Mouse (Mus musculus) midbrain, embryonic 12.5 days (tissue): ENCODE data around the gene Rbfox1. TPM values are rescaled to one million over a fixed set of nuclear protein-coding genes. Genes with fewer than 3 reads are reported as not detected.

Experiments used
- ATAC-seq: fragments of 200-750 bp; cut with Nextera tagmentation; 2 replicates; pipeline ENCODE4 v1.8.0; 2017; ENCODE audit warnings: low read depth, moderate TSS enrichment, moderate library complexity; ENCODE audit not compliant: low FRiP score
- H3K27ac ChIP-seq: fragments of 300-500 bp; sonication (generic); replicated peaks from 2 replicates; pipeline ENCODE4 v1.5.1; 2016; ENCODE audit warnings: mild to moderate bottlenecking
- H3K27me3 ChIP-seq: fragments of 300-500 bp; sonication (generic); 2 replicates; pipeline ENCODE4 v1.6.1; 2016; ENCODE audit warnings: mild to moderate bottlenecking
- H3K36me3 ChIP-seq: fragments of 300-500 bp; sonication (generic); 2 replicates; pipeline ENCODE4 v1.6.1; 2016
- H3K4me1 ChIP-seq: fragments of 300-500 bp; sonication (generic); 2 replicates; pipeline ENCODE4 v1.6.1; 2016
- H3K4me2 ChIP-seq: fragments of 300-500 bp; sonication (generic); replicated peaks from 2 replicates; pipeline ENCODE4 v1.6.1; 2016; ENCODE audit warnings: mild to moderate bottlenecking, moderate library complexity
- H3K4me3 ChIP-seq: fragments of 300-500 bp; sonication (generic); 2 replicates; pipeline ENCODE4 v1.5.1; 2016; ENCODE audit warnings: mild to moderate bottlenecking
- H3K9ac ChIP-seq: fragments of 300-500 bp; sonication (generic); replicated peaks from 2 replicates; pipeline ENCODE4 v1.6.1; 2016; ENCODE audit warnings: mild to moderate bottlenecking, moderate library complexity
- H3K9me3 ChIP-seq: fragments of 300-500 bp; sonication (generic); 2 replicates; pipeline ENCODE4 v1.6.1; 2016; ENCODE audit warnings: mild to moderate bottlenecking
- WGBS: fragments of 180-500 bp; shearing (Covaris S2); methylation state at CpG from one replicate; pipeline ENCODE4 v1.1.7; 2016; 5-methylcytosine and 5-hydroxymethylcytosine counted together
- polyA plus RNA-seq: library from polyadenylated mRNA; unstranded; fragments of >200 nt; fragmentation: Nextera tagmentation; extraction: Ambion mirVana; gene quantifications from 2 replicates; pipeline ENCODE4 v1.2.1, GENCODE M21; 2016

Gene Rbfox1
- polyA plus RNA-seq, 1 experiment from 2014 or later, result 32.9 TPM

- peaks cover 3% of the 10 kb centered on the region; the same call in 1 of the 2 replicates for H3K4me1 ChIP-seq
- H3K4me2 ChIP-seq, result no peak overlapping the region
- H3K4me3 ChIP-seq, result no peak overlapping the region
- H3K27ac ChIP-seq, result no peak overlapping the region
- ATAC-seq, result no peak
- WGBS, result 66% methylated on average over 5 of the region's 5 CpGs
- H3K27me3 ChIP-seq, result no peaks in the 10 kb centered on the region
- no peaks in the 10 kb centered on the region for H3K36me3 ChIP-seq
- H3K9me3 ChIP-seq, result no peaks in the 10 kb centered on the region
- H3K9ac ChIP-seq, result no peak overlapping the region
Measured at GRCm38 (mm10) chr16:6835051-6835450, 949.9 kb downstream of the Rbfox1 start.

- Histone ChIP-seq H3K36me3 (no peaks in the 10 kb centered on the region), H3K4me1 (peaks cover 17% of the 10 kb centered on the region; the same call in 1 of the 2 replicates), H3K9ac (no peak overlapping the region), H3K4me2 (no peak overlapping the region), H3K9me3 (no peaks in the 10 kb centered on the region), H3K4me3 (no peak overlapping the region), H3K27ac (no peak overlapping the region), H3K27me3 (no peaks in the 10 kb centered on the region)
- ATAC-seq, result peak; percentile 79; the same call in 1 of the 2 replicates
- WGBS, result 37% methylated on average over 15 of the region's 15 CpGs
Measured at GRCm38 (mm10) chr16:6839299-6839995, 954.3 kb downstream of the Rbfox1 start.

DNA sequence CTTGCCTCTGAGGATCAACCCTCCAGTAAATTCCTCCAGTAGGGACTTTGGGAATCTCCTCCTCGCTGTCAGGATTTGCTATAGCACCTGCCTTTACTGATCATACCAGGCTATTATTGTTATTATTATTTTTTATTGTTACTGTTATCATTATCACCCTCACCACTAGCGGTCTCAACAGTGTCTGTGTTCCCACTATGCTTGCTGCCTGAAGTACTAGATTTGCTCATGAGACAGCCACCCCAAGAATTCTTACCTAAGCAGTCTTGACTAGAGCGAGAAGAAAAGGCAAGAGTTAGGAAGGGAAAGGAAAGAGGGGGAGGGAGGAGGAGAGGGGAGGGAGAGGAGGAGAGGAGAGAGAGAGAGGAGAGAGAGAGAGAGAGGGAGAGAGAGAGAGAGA lies 954.9 kb downstream of the Rbfox1 start:
- H3K9me3 ChIP-seq, result no peaks in the 10 kb centered on the region
- H3K9ac ChIP-seq, result no peak overlapping the region
- peaks cover 17% of the 10 kb centered on the region; the same call in 1 of the 2 replicates for H3K4me1 ChIP-seq
- 60% methylated on average over 3 of the region's 3 CpGs for WGBS
- no peak overlapping the region for H3K27ac ChIP-seq
- H3K4me2 ChIP-seq, result no peak overlapping the region
- H3K36me3 ChIP-seq, result no peaks in the 10 kb centered on the region
- no peaks in the 10 kb centered on the region for H3K27me3 ChIP-seq
- no peak for ATAC-seq
- no peak overlapping the region for H3K4me3 ChIP-seq

DNA sequence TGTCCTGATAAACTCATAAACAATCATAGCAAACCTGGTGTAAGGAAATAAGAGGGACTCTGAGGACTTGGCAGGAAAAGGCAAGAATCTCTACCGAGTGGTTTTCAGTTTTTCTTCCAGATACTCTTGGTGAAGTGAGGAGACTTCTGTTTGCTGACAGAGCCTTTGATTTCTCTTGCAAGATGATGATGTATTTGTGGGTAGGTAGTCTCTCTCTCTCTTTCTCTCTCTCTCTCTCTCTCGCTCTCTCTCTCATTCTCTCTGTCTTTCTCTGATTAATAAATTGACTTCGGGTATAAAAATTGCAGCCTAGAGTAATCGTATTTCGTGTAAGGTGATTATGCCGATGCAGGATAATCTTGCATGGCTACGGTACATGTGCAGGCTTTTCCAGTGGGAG lies 955.3 kb downstream of the Rbfox1 start:
- H3K4me2 ChIP-seq, result no peak overlapping the region

GRCm38 (mm10) chr16:6842066-6842785 lies 957.1 kb downstream of the Rbfox1 start:
- Histone ChIP-seq H3K9ac (no peak overlapping the region), H3K9me3 (no peaks in the 10 kb centered on the region), H3K27ac (no peak overlapping the region), H3K36me3 (no peaks in the 10 kb centered on the region), H3K4me2 (no peak overlapping the region), H3K4me1 (peaks cover 17% of the 10 kb centered on the region; the same call in 1 of the 2 replicates), H3K27me3 (no peaks in the 10 kb centered on the region), H3K4me3 (no peak overlapping the region)
- 22% methylated on average over 8 of the region's 8 CpGs for WGBS
- ATAC-seq, result no peak

More for the DNA sequence above, 955.3 kb downstream of the Rbfox1 start:
- 70% methylated on average over 7 of the region's 7 CpGs for WGBS
- Histone ChIP-seq H3K4me3 (no peak overlapping the region), H3K36me3 (no peaks in the 10 kb centered on the region), H3K9ac (no peak overlapping the region), H3K4me1 (peaks cover 17% of the 10 kb centered on the region; the same call in 1 of the 2 replicates), H3K27ac (no peak overlapping the region), H3K9me3 (no peaks in the 10 kb centered on the region), H3K27me3 (no peaks in the 10 kb centered on the region)
- no peak for ATAC-seq

GRCm38 (mm10) chr16:6844659-6845058 lies 959.5 kb downstream of the Rbfox1 start:
- H3K4me3 ChIP-seq, result no peak overlapping the region
- no peak overlapping the region for H3K4me2 ChIP-seq
- H3K27ac ChIP-seq, result no peak overlapping the region
- WGBS, result 80% methylated on average over 4 of the region's 4 CpGs
- H3K36me3 ChIP-seq, result no peaks in the 10 kb centered on the region
- H3K4me1 ChIP-seq, result peaks cover 17% of the 10 kb centered on the region; the same call in 1 of the 2 replicates
- no peak overlapping the region for H3K9ac ChIP-seq
- H3K27me3 ChIP-seq, result no peaks in the 10 kb centered on the region
- ATAC-seq, result no peak
- no peaks in the 10 kb centered on the region for H3K9me3 ChIP-seq

DNA sequence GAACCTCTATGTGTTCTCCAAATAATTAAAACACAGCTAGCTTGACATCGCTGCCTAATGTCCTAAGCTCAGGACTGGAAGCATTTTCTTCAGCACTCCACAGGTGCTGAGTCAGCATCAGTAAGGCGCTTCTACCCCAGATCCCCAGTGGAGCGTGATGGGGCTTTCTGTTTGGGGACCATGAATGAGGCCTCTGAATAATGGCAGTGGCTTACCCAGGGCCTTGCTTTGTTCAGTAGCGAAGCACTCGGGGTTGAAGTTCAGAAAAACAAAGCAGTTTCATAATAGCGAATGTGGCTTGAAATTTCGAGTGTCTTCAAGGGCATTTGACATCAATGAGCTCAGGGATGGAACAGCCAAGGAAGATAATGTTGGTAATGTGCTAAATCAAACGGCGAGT lies 966.2 kb downstream of the Rbfox1 start:
- H3K4me2 ChIP-seq, result no peak overlapping the region
- no peaks in the 10 kb centered on the region for H3K36me3 ChIP-seq
- H3K27ac ChIP-seq, result no peak overlapping the region
- 21% methylated on average over 9 of the region's 9 CpGs for WGBS
- 0 out of 2 replicates have a peak, but pooled peaks cover 5% of the 10 kb centered on the region for H3K4me1 ChIP-seq
- H3K9ac ChIP-seq, result no peak overlapping the region
- no peaks in the 10 kb centered on the region for H3K27me3 ChIP-seq
- no peak overlapping the region for H3K4me3 ChIP-seq
- no peaks in the 10 kb centered on the region for H3K9me3 ChIP-seq
- no peak for ATAC-seq

GRCm38 (mm10) chr16:6853796-6854195 lies 968.6 kb downstream of the Rbfox1 start:
- Histone ChIP-seq H3K4me3 (no peak overlapping the region), H3K9ac (no peak overlapping the region), H3K9me3 (no peaks in the 10 kb centered on the region), H3K27me3 (no peaks in the 10 kb centered on the region), H3K4me2 (no peak overlapping the region), H3K4me1 (0 out of 2 replicates have a peak, but pooled peaks cover 5% of the 10 kb centered on the region), H3K27ac (no peak overlapping the region), H3K36me3 (no peaks in the 10 kb centered on the region)
- WGBS, result 59% methylated on average over 2 of the region's 2 CpGs
- ATAC-seq, result no peak

GRCm38 (mm10) chr16:6861656-6862055 lies 976.5 kb downstream of the Rbfox1 start:
- Histone ChIP-seq H3K9ac (no peak overlapping the region), H3K4me2 (no peak overlapping the region), H3K27ac (no peak overlapping the region), H3K27me3 (no peaks in the 10 kb centered on the region), H3K4me3 (no peak overlapping the region), H3K36me3 (no peaks in the 10 kb centered on the region), H3K9me3 (no peaks in the 10 kb centered on the region), H3K4me1 (no peaks in the 10 kb centered on the region)
- 97% methylated on average over 2 of the region's 2 CpGs for WGBS
- no peak for ATAC-seq

- Histone ChIP-seq H3K9ac (no peak overlapping the region), H3K36me3 (no peaks in the 10 kb centered on the region), H3K9me3 (no peaks in the 10 kb centered on the region), H3K4me2 (no peak overlapping the region), H3K27ac (no peak overlapping the region), H3K4me3 (no peak overlapping the region), H3K27me3 (no peaks in the 10 kb centered on the region), H3K4me1 (peaks cover 9% of the 10 kb centered on the region; the same call in 1 of the 2 replicates)
- no peak for ATAC-seq
- 37% methylated on average over 12 of the region's 12 CpGs for WGBS
Measured at GRCm38 (mm10) chr16:6882683-6883430, 997.7 kb downstream of the Rbfox1 start.

DNA sequence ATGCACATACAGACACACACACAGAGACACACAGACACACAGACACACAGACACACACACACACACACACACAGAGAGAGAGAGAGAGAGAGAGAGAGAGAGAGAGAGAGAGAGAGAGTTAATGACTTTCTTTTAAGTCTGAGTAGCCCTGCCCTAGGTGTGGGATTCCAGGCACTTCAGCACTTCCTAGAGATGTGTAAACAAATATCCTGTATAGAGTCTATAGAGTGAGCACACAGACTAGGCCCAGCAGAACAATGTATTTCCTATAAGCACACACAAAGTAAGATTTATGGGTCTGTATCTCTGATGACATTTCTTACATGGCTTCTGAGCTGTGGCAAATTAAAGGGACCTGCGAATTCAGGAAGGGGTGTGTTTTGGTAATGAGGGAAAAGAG lies 998.6 kb downstream of the Rbfox1 start:
- H3K27me3 ChIP-seq, result no peaks in the 10 kb centered on the region
- H3K4me3 ChIP-seq, result no peak overlapping the region
- H3K4me2 ChIP-seq, result no peak overlapping the region
- no peaks in the 10 kb centered on the region for H3K9me3 ChIP-seq
- no peaks in the 10 kb centered on the region for H3K36me3 ChIP-seq
- H3K27ac ChIP-seq, result no peak overlapping the region
- peaks cover 9% of the 10 kb centered on the region; the same call in 1 of the 2 replicates for H3K4me1 ChIP-seq
- ATAC-seq, result no peak
- 79% methylated on average over 1 of the region's 1 CpGs for WGBS
- H3K9ac ChIP-seq, result no peak overlapping the region

DNA sequence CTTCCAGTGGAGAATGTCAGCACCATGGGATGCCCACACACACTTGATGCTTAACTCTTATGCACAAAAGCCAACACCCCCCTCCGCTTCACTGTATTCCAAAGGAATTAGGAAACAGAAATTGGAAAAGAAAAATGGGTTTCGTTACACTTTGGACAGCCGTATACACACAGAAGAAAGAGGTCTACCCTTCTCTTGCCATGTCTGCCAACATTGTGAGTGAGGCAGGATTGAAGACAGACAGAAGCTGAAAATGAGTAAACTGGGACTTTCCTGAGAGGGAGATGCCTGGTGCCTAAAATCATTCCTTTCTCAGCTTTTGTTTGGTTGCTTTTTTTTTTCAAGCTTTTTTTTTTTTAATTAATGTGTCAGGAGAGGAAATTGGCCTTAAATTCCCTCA lies 1000.5 kb downstream of the Rbfox1 start:
- WGBS, result 60% methylated on average over 3 of the region's 3 CpGs
- no peak for ATAC-seq
- H3K27ac ChIP-seq, result no peak overlapping the region

More for the DNA sequence above, 1000.5 kb downstream of the Rbfox1 start:
- Histone ChIP-seq H3K36me3 (no peaks in the 10 kb centered on the region), H3K4me2 (no peak overlapping the region), H3K27me3 (no peaks in the 10 kb centered on the region), H3K9ac (no peak overlapping the region), H3K4me1 (peaks cover 9% of the 10 kb centered on the region; the same call in 1 of the 2 replicates), H3K9me3 (no peaks in the 10 kb centered on the region), H3K4me3 (no peak overlapping the region)
